Mouse (Mus musculus) intestine, embryonic 14.5 days (tissue): ENCODE measurements around the gene Cpm. TPM values are rescaled to one million over a fixed set of nuclear protein-coding genes. Genes with fewer than 3 reads are reported as not detected.

Source experiments
- ATAC-seq: fragments of 200-750 bp; cut with Nextera tagmentation; replicated peaks from 2 replicates; pipeline ENCODE4 v1.8.0; 2017; ENCODE audit warnings: low read depth, moderate number of reproducible peaks, moderate TSS enrichment, moderate library complexity; ENCODE audit not compliant: low FRiP score, low TSS enrichment
- DNase-seq: peaks from one replicate; pipeline ENCODE4 v3.0.0-alpha.2; 2018; ENCODE audit warnings: low spot score
- H3K27ac ChIP-seq: fragments of 300-500 bp; sonication (generic); 2 replicates; pipeline ENCODE4 v1.5.1; 2014; ENCODE audit warnings: low read depth, mild to moderate bottlenecking, control low read depth
- H3K27me3 ChIP-seq: fragments of 300-500 bp; sonication (generic); replicated peaks from 2 replicates; pipeline ENCODE4 v1.6.1; 2014; ENCODE audit warnings: low read length, control low read depth; ENCODE audit not compliant: control insufficient read depth, insufficient read depth
- H3K36me3 ChIP-seq: fragments of 300-500 bp; sonication (generic); 2 replicates; pipeline ENCODE4 v1.6.1; 2014; ENCODE audit warnings: low read length, control low read depth; ENCODE audit not compliant: control insufficient read depth, insufficient read depth
- H3K4me1 ChIP-seq: fragments of 300-500 bp; sonication (generic); replicated peaks from 2 replicates; pipeline ENCODE4 v1.6.1; 2014; ENCODE audit warnings: low read length, control low read depth, mixed read lengths; ENCODE audit not compliant: control insufficient read depth, insufficient read depth
- H3K4me2 ChIP-seq: fragments of 300-500 bp; sonication (generic); 2 replicates; pipeline ENCODE4 v1.6.1; 2014; ENCODE audit warnings: low read length
- H3K4me3 ChIP-seq: fragments of 300-500 bp; sonication (generic); 2 replicates; pipeline ENCODE4 v1.5.1; 2014; ENCODE audit warnings: low read depth, low read length, control low read depth, mixed read lengths
- H3K9ac ChIP-seq: fragments of 300-500 bp; sonication (generic); 2 replicates; pipeline ENCODE4 v1.6.1; 2014; ENCODE audit warnings: mild to moderate bottlenecking, low read length
- H3K9me3 ChIP-seq: fragments of 300-500 bp; sonication (generic); 2 replicates; pipeline ENCODE4 v1.6.1; 2016; ENCODE audit warnings: low read length, control low read depth; ENCODE audit not compliant: control insufficient read depth
- WGBS: fragments of 180-500 bp; shearing (Covaris S2); extraction: QIAGEN DNeasy Blood & Tissue Kit; methylation state at CpG from one replicate; pipeline ENCODE4 v1.1.7; 2014; 5-methylcytosine and 5-hydroxymethylcytosine counted together
- polyA plus RNA-seq: library from polyadenylated mRNA; unstranded; fragments of >200 nt; fragmentation: Nextera tagmentation; extraction: Ambion mirVana; gene quantifications from 2 replicates; pipeline ENCODE4 v1.2.1, GENCODE M21; 2014

Cpm gene
- polyA plus RNA-seq, 1 experiment from 2014 or later, result 66.6 TPM

DNA sequence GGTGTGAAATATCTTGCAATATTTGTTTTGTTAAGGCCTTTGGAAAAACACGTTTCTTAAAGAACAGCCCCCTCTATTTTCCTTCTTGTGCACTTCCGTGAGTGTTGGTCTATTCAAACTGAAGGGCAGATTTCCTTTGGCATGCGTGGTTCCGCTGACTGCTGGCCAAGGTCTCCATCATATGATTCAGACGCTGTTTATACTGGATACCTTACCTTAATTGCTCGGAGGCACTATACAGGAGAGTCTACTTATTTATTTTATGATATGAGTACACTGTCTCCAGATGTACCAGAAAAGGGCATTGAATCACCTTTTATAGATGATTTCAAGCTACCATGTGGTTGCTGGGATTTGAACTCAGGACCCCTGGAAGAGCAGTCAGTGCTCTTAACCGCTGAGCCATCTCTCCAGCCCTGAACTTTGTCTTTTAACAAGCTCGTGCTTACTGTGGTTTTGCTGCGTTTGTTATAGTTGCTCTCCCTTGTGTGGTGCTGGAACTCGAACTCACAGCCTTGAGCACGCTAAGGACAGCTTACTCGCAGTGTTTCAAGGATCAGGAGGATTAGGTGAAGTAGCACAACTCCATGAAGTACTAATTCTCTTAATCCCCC is 20.8 kb downstream of the Cpm start:
- Histone ChIP-seq H3K4me1 (no peaks in the 10 kb centered on the region), H3K9me3 (no peaks in the 10 kb centered on the region), H3K4me2 (no peak overlapping the region), H3K4me3 (no peak overlapping the region), H3K27me3 (no peaks in the 10 kb centered on the region), H3K9ac (no peak overlapping the region), H3K36me3 (no peaks in the 10 kb centered on the region), H3K27ac (no peak overlapping the region)
- 87% methylated on average over 12 of the region's 12 CpGs for WGBS
- DNase-seq, result no peak
- ATAC-seq, result no peak

GRCm38 (mm10) chr10:117650725-117651124 is 21.4 kb downstream of the Cpm start:
- H3K9ac ChIP-seq, result no peak overlapping the region
- no peak overlapping the region for H3K4me3 ChIP-seq
- WGBS, result 83% methylated on average over 7 of the region's 7 CpGs
- no peak overlapping the region for H3K4me2 ChIP-seq
- ATAC-seq (no peak), DNase-seq (no peak)
- no peaks in the 10 kb centered on the region for H3K9me3 ChIP-seq
- H3K27me3 ChIP-seq, result no peaks in the 10 kb centered on the region
- H3K4me1 ChIP-seq, result no peaks in the 10 kb centered on the region
- no peaks in the 10 kb centered on the region for H3K36me3 ChIP-seq
- H3K27ac ChIP-seq, result no peak overlapping the region

GRCm38 (mm10) chr10:117651587-117652377 is 22.5 kb downstream of the Cpm start:
- WGBS, result 59% methylated on average over 10 of the region's 10 CpGs
- no peaks in the 10 kb centered on the region for H3K9me3 ChIP-seq
- ATAC-seq, result no peak

GRCm38 (mm10) chr10:117652378-117652774 is 23.1 kb downstream of the Cpm start:
- Histone ChIP-seq H3K4me2 (no peak overlapping the region), H3K9me3 (no peaks in the 10 kb centered on the region), H3K4me1 (no peaks in the 10 kb centered on the region), H3K4me3 (no peak overlapping the region), H3K27ac (no peak overlapping the region), H3K9ac (no peak overlapping the region), H3K27me3 (no peaks in the 10 kb centered on the region), H3K36me3 (no peaks in the 10 kb centered on the region)
- WGBS, result 88% methylated on average over 4 of the region's 4 CpGs
- no peak for ATAC-seq
- DNase-seq, result no peak

More at GRCm38 (mm10) chr10:117651587-117652377, 22.5 kb downstream of the Cpm start:
- Histone ChIP-seq H3K36me3 (no peaks in the 10 kb centered on the region), H3K4me2 (no peak overlapping the region), H3K27ac (no peak overlapping the region), H3K4me3 (no peak overlapping the region), H3K9ac (no peak overlapping the region), H3K4me1 (no peaks in the 10 kb centered on the region), H3K27me3 (no peaks in the 10 kb centered on the region)
- DNase-seq, result no peak

- no peaks in the 10 kb centered on the region for H3K36me3 ChIP-seq
- H3K4me1 ChIP-seq, result no peaks in the 10 kb centered on the region
- no peak overlapping the region for H3K4me3 ChIP-seq
- DNase-seq (no peak), ATAC-seq (no peak)
- H3K4me2 ChIP-seq, result no peak overlapping the region
- no peaks in the 10 kb centered on the region for H3K27me3 ChIP-seq
- no peak overlapping the region for H3K27ac ChIP-seq
- WGBS, result 84% methylated on average over 8 of the region's 8 CpGs
- H3K9me3 ChIP-seq, result no peaks in the 10 kb centered on the region
- H3K9ac ChIP-seq, result no peak overlapping the region
Observed at GRCm38 (mm10) chr10:117652930-117653778, 23.9 kb downstream of the Cpm start.

DNA sequence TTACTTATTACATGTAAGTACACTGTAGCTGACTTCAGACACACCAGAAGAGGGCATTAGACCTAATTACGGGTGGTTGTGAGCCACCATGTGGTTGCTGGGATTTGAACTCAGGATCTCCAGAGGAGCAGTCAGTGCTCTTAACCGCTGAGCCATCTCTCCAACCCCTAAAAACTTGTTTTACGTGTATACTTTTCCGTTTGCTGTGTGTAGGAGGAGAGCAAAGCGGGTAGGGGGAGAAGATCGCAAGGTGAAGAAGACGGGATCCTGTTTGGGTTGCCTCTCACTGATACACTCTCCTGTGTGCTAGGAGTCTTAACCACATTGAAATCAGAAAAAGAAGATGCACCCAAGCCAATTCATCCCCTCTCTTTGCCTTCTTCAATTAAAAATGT is 24.5 kb downstream of the Cpm start:
- no peaks in the 10 kb centered on the region for H3K36me3 ChIP-seq
- WGBS, result 93% methylated on average over 7 of the region's 7 CpGs
- no peaks in the 10 kb centered on the region for H3K4me1 ChIP-seq
- no peak overlapping the region for H3K9ac ChIP-seq
- no peak for ATAC-seq
- H3K27ac ChIP-seq, result no peak overlapping the region
- H3K4me3 ChIP-seq, result no peak overlapping the region
- H3K27me3 ChIP-seq, result no peaks in the 10 kb centered on the region
- H3K9me3 ChIP-seq, result no peaks in the 10 kb centered on the region
- DNase-seq, result no peak
- no peak overlapping the region for H3K4me2 ChIP-seq

- Histone ChIP-seq H3K36me3 (no peaks in the 10 kb centered on the region), H3K27me3 (no peaks in the 10 kb centered on the region), H3K27ac (no peak overlapping the region), H3K9ac (no peak overlapping the region), H3K4me3 (no peak overlapping the region), H3K4me2 (no peak overlapping the region), H3K9me3 (no peaks in the 10 kb centered on the region), H3K4me1 (no peaks in the 10 kb centered on the region)
- DNase-seq (no peak), ATAC-seq (no peak)
- 76% methylated on average over 3 of the region's 3 CpGs for WGBS
Observed at GRCm38 (mm10) chr10:117654576-117655123, 25.4 kb downstream of the Cpm start.

DNA sequence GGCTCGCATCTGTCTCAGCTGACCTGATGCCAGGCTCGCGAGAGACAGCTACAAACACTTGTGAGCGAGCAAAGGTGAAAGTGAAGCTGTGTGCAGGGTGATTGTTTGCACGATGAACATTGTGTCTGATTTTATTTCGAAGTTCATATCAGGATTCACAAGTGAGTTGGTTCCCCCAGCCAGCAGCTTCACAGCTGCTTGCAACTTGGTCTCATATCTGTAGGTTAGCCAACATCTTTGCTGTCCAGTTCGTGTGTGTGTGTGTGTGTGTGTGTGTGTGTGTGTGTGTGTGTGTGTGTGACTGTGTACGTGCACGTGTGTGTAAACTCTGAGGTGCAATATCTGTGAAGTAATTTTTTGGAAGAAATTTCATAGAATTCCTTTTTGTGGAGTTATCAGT is 26.2 kb downstream of the Cpm start:
- no peak overlapping the region for H3K4me3 ChIP-seq
- no peaks in the 10 kb centered on the region for H3K4me1 ChIP-seq
- no peak overlapping the region for H3K9ac ChIP-seq
- no peak for ATAC-seq
- no peaks in the 10 kb centered on the region for H3K36me3 ChIP-seq
- H3K9me3 ChIP-seq, result no peaks in the 10 kb centered on the region
- no peaks in the 10 kb centered on the region for H3K27me3 ChIP-seq
- WGBS, result 85% methylated on average over 9 of the region's 9 CpGs
- DNase-seq, result no peak
- no peak overlapping the region for H3K27ac ChIP-seq
- no peak overlapping the region for H3K4me2 ChIP-seq
